10 mouse cellular contexts compared by ENCODE assay signal in the genomic region with DNA sequence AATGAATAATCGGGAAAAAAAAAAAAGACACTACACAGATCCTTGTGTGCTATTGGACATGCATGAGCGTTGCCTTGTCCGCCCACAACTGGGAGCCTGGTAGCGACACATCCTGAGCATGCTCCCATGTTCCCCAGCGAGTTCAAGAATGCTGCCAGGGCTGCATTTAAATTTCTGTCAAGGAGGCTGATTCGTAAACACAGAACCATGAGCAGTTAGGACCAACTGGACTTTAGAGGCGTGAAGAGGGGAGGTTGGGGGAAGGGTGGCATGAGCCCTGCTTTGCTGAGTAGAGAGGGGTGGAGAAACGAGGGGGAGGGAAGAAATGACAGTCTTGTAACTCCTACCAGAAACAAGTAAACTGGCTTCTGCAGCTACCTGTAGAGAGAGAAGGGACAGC.
A peak's percentile ranks its signal among the peaks of the same experiment; 100 is the strongest.
DNase-seq lines count a peak whose midpoint lies in the region; ATAC-seq lines count a peak whose summit lies in the region.
"Had no signal": no experiment of that assay in that cellular context is flagged by ENCODE, and none has a peak within 500 bp of the region (broad histone marks: within the 10 kb centered on the region; RNA-seq: fewer than 3 reads in every experiment).

No protein-coding gene starts in this region.

- peak overlapping the region; percentile 44; the same call in 1 of the 2 replicates for H3K4me2 ChIP-seq in heart, embryonic 15.5 days
- H3K4me2 ChIP-seq in kidney, embryonic 15.5 days: peak overlapping the region; percentile 50
- peak overlapping the region; percentile 38; the same call in 1 of the 2 replicates for H3K4me2 ChIP-seq in midbrain, embryonic 12.5 days (replicated peaks)
- H3K4me2 ChIP-seq: liver, embryonic 15.5 days had no signal

- intact Hi-C loops in heart, postnatal 14 days (cut with DNase I): no loop called here

- no peak for ATAC-seq in heart, embryonic 15.5 days (replicated peaks; ENCODE audit: insufficient number of reproducible peaks, insufficient read depth, low FRiP score, low read depth)
- no peak for ATAC-seq in kidney, embryonic 15.5 days (replicated peaks; ENCODE audit: low FRiP score)
- ATAC-seq in midbrain, embryonic 12.5 days (ENCODE audit: low FRiP score, low read depth): no peak
- ATAC-seq: intestine, postnatal 0 days had no signal

- peak overlapping the region; percentile 6; the same call in 1 of the 2 replicates for H3K4me3 ChIP-seq in heart, embryonic 15.5 days
- H3K4me3 ChIP-seq in kidney, embryonic 15.5 days (replicated peaks): no peak overlapping the region; the same call in 1 of the 2 replicates
- H3K4me3 ChIP-seq in midbrain, embryonic 12.5 days: no peak overlapping the region
- H3K4me3 ChIP-seq: liver, embryonic 15.5 days had no signal

- H3K27ac ChIP-seq in heart, embryonic 15.5 days: no peak overlapping the region
- H3K27ac ChIP-seq in kidney, embryonic 15.5 days: no peak overlapping the region
- no peak overlapping the region for H3K27ac ChIP-seq in midbrain, embryonic 12.5 days (replicated peaks)
- H3K27ac ChIP-seq: liver, embryonic 15.5 days had no signal

- no peak for DNase-seq in heart, postnatal 14 days
- DNase-seq in embryo, embryonic 9.5 days (ENCODE audit: extremely low spot score): peak; percentile 24
- DNase-seq in thymus, postnatal 14 days: no peak
- DNase-seq in Muller cell, postnatal 12 days (ENCODE audit: inconsistent ontology term): no peak
- no peak for DNase-seq in natural killer cell, adult 2 months (ENCODE audit: low spot score in 2 of 2)

- no peaks in the 10 kb centered on the region for H3K36me3 ChIP-seq in heart, embryonic 15.5 days
- no peaks in the 10 kb centered on the region for H3K36me3 ChIP-seq in kidney, embryonic 15.5 days
- no peaks in the 10 kb centered on the region for H3K36me3 ChIP-seq in midbrain, embryonic 12.5 days
- H3K36me3 ChIP-seq: liver, embryonic 15.5 days had no signal

- H3K9me3 ChIP-seq in heart, embryonic 15.5 days (replicated peaks): no peaks in the 10 kb centered on the region
- H3K9me3 ChIP-seq in kidney, embryonic 15.5 days (replicated peaks): no peaks in the 10 kb centered on the region
- no peaks in the 10 kb centered on the region for H3K9me3 ChIP-seq in midbrain, embryonic 12.5 days
- H3K9me3 ChIP-seq: liver, embryonic 15.5 days had no signal

- H3K9ac ChIP-seq in heart, embryonic 15.5 days: no peak overlapping the region
- no peak overlapping the region for H3K9ac ChIP-seq in kidney, embryonic 15.5 days
- H3K9ac ChIP-seq in midbrain, embryonic 12.5 days (replicated peaks): no peak overlapping the region
- H3K9ac ChIP-seq: liver, embryonic 15.5 days had no signal

- 29% methylated on average over 8 of the region's 8 CpGs for WGBS in heart, embryonic 15.5 days
- WGBS in kidney, embryonic 15.5 days: 25% methylated on average over 8 of the region's 8 CpGs
- 43% methylated on average over 8 of the region's 8 CpGs for WGBS in midbrain, embryonic 12.5 days

- H3K4me1 ChIP-seq in heart, embryonic 15.5 days (replicated peaks): peaks cover 13% of the 10 kb centered on the region
- H3K4me1 ChIP-seq in kidney, embryonic 15.5 days: peaks cover 25% of the 10 kb centered on the region
- peaks cover 16% of the 10 kb centered on the region for H3K4me1 ChIP-seq in midbrain, embryonic 12.5 days
- H3K4me1 ChIP-seq: liver, embryonic 15.5 days had no signal

- peaks cover 38% of the 10 kb centered on the region for H3K27me3 ChIP-seq in heart, embryonic 15.5 days
- peaks cover 54% of the 10 kb centered on the region for H3K27me3 ChIP-seq in kidney, embryonic 15.5 days
- peaks cover 30% of the 10 kb centered on the region for H3K27me3 ChIP-seq in midbrain, embryonic 12.5 days
